Mouse (Mus musculus): ENCODE results near the gene Nkain2. TPM values are rescaled to one million over a fixed set of nuclear protein-coding genes. Genes with fewer than 3 reads are reported as not detected.

The Nkain2 gene
- total RNA-seq, 2 experiments from 2014 or later, result 27.1 to 28.1 TPM

- Histone ChIP-seq H3K27ac (no peak overlapping the region), H3K4me3 (no peak overlapping the region)
- no peak for DNase-seq (ENCODE audit: low spot score in 2 of 2)
- TF ChIP-seq CTCF (conservative IDR thresholded peaks at IDR 0.05), result no peak
Observed at GRCm38 (mm10) chr10:32243266-32243882, 646.9 kb downstream of the Nkain2 start.

- DNase-seq (ENCODE audit: low spot score in 2 of 2), result peak; percentile 12 to 47
- TF ChIP-seq CTCF (conservative IDR thresholded peaks at IDR 0.05), result no peak
- H3K27ac ChIP-seq, result no peak overlapping the region
Observed at GRCm38 (mm10) chr10:32241168-32241567, 649.1 kb downstream of the Nkain2 start.

GRCm38 (mm10) chr10:32182951-32183350 is 707.3 kb downstream of the Nkain2 start:
- H3K27ac ChIP-seq, result no peak overlapping the region
- no peak for DNase-seq (ENCODE audit: low spot score in 2 of 2)
- H3K4me3 ChIP-seq, result no peak overlapping the region
- TF ChIP-seq CTCF (conservative IDR thresholded peaks at IDR 0.05), result no peak

More at GRCm38 (mm10) chr10:32241168-32241567, 649.1 kb downstream of the Nkain2 start:
- H3K4me3 ChIP-seq, result no peak overlapping the region

GRCm38 (mm10) chr10:32091354-32091753 is 798.9 kb downstream of the Nkain2 start:
- no peak for TF ChIP-seq CTCF (conservative IDR thresholded peaks at IDR 0.05)
- Histone ChIP-seq H3K4me3 (no peak overlapping the region), H3K27ac (no peak overlapping the region)
- DNase-seq (ENCODE audit: low spot score in 2 of 2), result no peak

- TF ChIP-seq CTCF (conservative IDR thresholded peaks at IDR 0.05), result no peak
- H3K27ac ChIP-seq, result no peak overlapping the region; the same call in 1 of the 2 replicates
Observed at GRCm38 (mm10) chr10:32060396-32060795, 829.9 kb downstream of the Nkain2 start.

GRCm38 (mm10) chr10:32058251-32058650 is 832.0 kb downstream of the Nkain2 start:
- no peak for DNase-seq (ENCODE audit: low spot score in 2 of 2)
- no peak overlapping the region for H3K27ac ChIP-seq
- no peak overlapping the region for H3K4me3 ChIP-seq
- no peak for TF ChIP-seq CTCF (conservative IDR thresholded peaks at IDR 0.05)

More at GRCm38 (mm10) chr10:32060396-32060795, 829.9 kb downstream of the Nkain2 start:
- no peak overlapping the region for H3K4me3 ChIP-seq
- DNase-seq (ENCODE audit: low spot score in 2 of 2), result no peak

- TF ChIP-seq CTCF (conservative IDR thresholded peaks at IDR 0.05), result no peak
- peak in 1 of 2 experiments; percentile 29 for DNase-seq (ENCODE audit: low spot score in 2 of 2)
- Histone ChIP-seq H3K4me3 (no peak overlapping the region), H3K27ac (no peak overlapping the region)
Observed at GRCm38 (mm10) chr10:32052546-32053295, 837.5 kb downstream of the Nkain2 start.

GRCm38 (mm10) chr10:32052045-32052444 is 838.2 kb downstream of the Nkain2 start:
- no peak for TF ChIP-seq CTCF (conservative IDR thresholded peaks at IDR 0.05)
- no peak overlapping the region for H3K4me3 ChIP-seq
- no peak overlapping the region for H3K27ac ChIP-seq
- no peak for DNase-seq (ENCODE audit: low spot score in 2 of 2)

- Histone ChIP-seq H3K4me3 (no peak overlapping the region), H3K27ac (no peak overlapping the region)
- no peak for TF ChIP-seq CTCF (conservative IDR thresholded peaks at IDR 0.05)
- peak in 1 of 2 experiments; percentile 16 for DNase-seq (ENCODE audit: low spot score in 2 of 2)
Observed at GRCm38 (mm10) chr10:32029996-32030395, 860.3 kb downstream of the Nkain2 start.

GRCm38 (mm10) chr10:32018385-32018784 is 871.9 kb downstream of the Nkain2 start:
- no peak for DNase-seq (ENCODE audit: low spot score in 2 of 2)
- no peak for TF ChIP-seq CTCF (conservative IDR thresholded peaks at IDR 0.05)
- no peak overlapping the region for H3K27ac ChIP-seq
- H3K4me3 ChIP-seq, result no peak overlapping the region

GRCm38 (mm10) chr10:32001216-32001753 is 889.0 kb downstream of the Nkain2 start:
- DNase-seq (ENCODE audit: low spot score in 2 of 2), result no peak
- Histone ChIP-seq H3K27ac (peak overlapping the region; percentile 6; the same call in 1 of the 2 replicates), H3K4me3 (no peak overlapping the region)
- no peak for TF ChIP-seq CTCF (conservative IDR thresholded peaks at IDR 0.05)

- TF ChIP-seq CTCF (conservative IDR thresholded peaks at IDR 0.05), result no peak
- no peak overlapping the region; the same call in 1 of the 2 replicates for H3K27ac ChIP-seq
- DNase-seq (ENCODE audit: low spot score in 2 of 2), result no peak
- H3K4me3 ChIP-seq, result no peak overlapping the region
Observed at GRCm38 (mm10) chr10:31993205-31993604, 897.1 kb downstream of the Nkain2 start.

GRCm38 (mm10) chr10:31978387-31978786 is 911.9 kb downstream of the Nkain2 start:
- DNase-seq (ENCODE audit: low spot score in 2 of 2), result no peak
- no peak for TF ChIP-seq CTCF (conservative IDR thresholded peaks at IDR 0.05)
- H3K27ac ChIP-seq, result no peak overlapping the region
- H3K4me3 ChIP-seq, result no peak overlapping the region
